Mouse (Mus musculus) CH12.LX (cell line): Measurements from ENCODE around the gene Ppm1b. TPM values are rescaled to one million over a fixed set of nuclear protein-coding genes. Genes with fewer than 3 reads are reported as not detected.

Experiments used
- DNase-seq: peaks from one replicate; pipeline ENCODE4 v3.0.0-alpha.2; 2013; ENCODE audit errors: extremely low read depth
- H3K27ac ChIP-seq: 2 replicates; pipeline ENCODE4 v1.5.1; 2012; ENCODE audit warnings: low read depth, mild to moderate bottlenecking, control low read depth, moderate library complexity; ENCODE audit not compliant: insufficient read depth
- H3K27me3 ChIP-seq: replicated peaks from 2 replicates; pipeline ENCODE3; 2012; ENCODE audit warnings: inconsistent platforms
- H3K36me3 ChIP-seq, 2 experiments: replicated peaks in 1 of 2; 2 replicates each; pipeline versions ENCODE3 to v1.6.1; 2012; ENCODE audit warnings: inconsistent platforms in 1 of 2, low read length in 1 of 2, mild to moderate bottlenecking in 1 of 2, mixed read lengths in 1 of 2, moderate library complexity in 1 of 2; ENCODE audit not compliant: control insufficient read depth in 1 of 2, insufficient read depth in 1 of 2
- H3K4me1 ChIP-seq, 2 experiments: 2 replicates each; pipeline ENCODE4 v1.6.1; 2012; ENCODE audit warnings: inconsistent platforms in 1 of 2, moderate library complexity in 1 of 2; ENCODE audit not compliant: insufficient read depth in 2 of 2, control insufficient read depth in 1 of 2
- H3K4me2 ChIP-seq: 2 replicates; pipeline ENCODE4 v1.6.1; 2012; ENCODE audit warnings: low read depth, mild to moderate bottlenecking, control low read depth; ENCODE audit not compliant: poor library complexity, insufficient read depth, severe bottlenecking
- H3K4me3 ChIP-seq, 3 experiments: fragments of 150-350 bp in 1 of 3; sonication (generic) in 1 of 3; replicated peaks in 1 of 3; 2 replicates each; pipeline versions ENCODE3 to v1.5.1; 2011 to 2012; ENCODE audit warnings: low read depth in 2 of 3, low read length in 2 of 3, mild to moderate bottlenecking in 2 of 3, moderate library complexity in 2 of 3, control low read depth in 1 of 3, improper control_type of control experiment in 1 of 3, inconsistent platforms in 1 of 3, mixed read lengths in 1 of 3; ENCODE audit not compliant: poor library complexity in 1 of 3
- H3K79me2 ChIP-seq: replicated peaks from 2 replicates; pipeline ENCODE4 v1.6.1; 2012; ENCODE audit warnings: mild to moderate bottlenecking, moderate library complexity; ENCODE audit not compliant: control insufficient read depth, poor library complexity, insufficient read depth, severe bottlenecking; ENCODE audit errors: extremely low read depth
- H3K9ac ChIP-seq: 2 replicates; pipeline ENCODE4 v1.6.1; 2012; ENCODE audit warnings: low read depth, mild to moderate bottlenecking, control low read depth, moderate library complexity; ENCODE audit not compliant: insufficient read depth
- H3K9me3 ChIP-seq: replicated peaks from 2 replicates; pipeline ENCODE3; 2012; ENCODE audit warnings: low read length, inconsistent platforms, mixed read lengths
- EP300 ChIP-seq: IDR thresholded peaks from 2 replicates; pipeline ENCODE4 v1.6.1; 2011; ENCODE audit warnings: low read length, improper control_type of control experiment
- JUN ChIP-seq: IDR thresholded peaks from 2 replicates; pipeline ENCODE4 v1.6.1; 2011; ENCODE audit warnings: low read depth, mild to moderate bottlenecking, low read length, improper control_type of control experiment, moderate library complexity; ENCODE audit not compliant: insufficient read depth
- MAFK ChIP-seq: IDR thresholded peaks from 2 replicates; pipeline ENCODE4 v1.6.1; 2011; ENCODE audit warnings: low read length, improper control_type of control experiment; ENCODE audit not compliant: insufficient replicate concordance
- MAZ ChIP-seq: IDR thresholded peaks from 2 replicates; pipeline ENCODE4 v1.6.1; 2012; ENCODE audit warnings: low read depth, mild to moderate bottlenecking, inconsistent platforms, low read length, improper control_type of control experiment, moderate library complexity
- MEF2A ChIP-seq: IDR thresholded peaks from 2 replicates; pipeline ENCODE4 v1.6.1; 2014; ENCODE audit warnings: low read depth, mild to moderate bottlenecking, inconsistent platforms, low read length, improper control_type of control experiment, borderline replicate concordance
- NELFE ChIP-seq: IDR thresholded peaks from 2 replicates; pipeline ENCODE4 v1.6.1; 2011; ENCODE audit warnings: low read depth, low read length, improper control_type of control experiment
- NRF1 ChIP-seq: IDR thresholded peaks from 2 replicates; pipeline ENCODE4 v1.6.1; 2014; ENCODE audit warnings: low read depth, mild to moderate bottlenecking, inconsistent platforms, low read length, improper control_type of control experiment, moderate library complexity
- POLR2AphosphoS2 ChIP-seq: IDR thresholded peaks from 2 replicates; pipeline ENCODE4 v1.6.1; 2011; ENCODE audit warnings: low read depth, low read length, improper control_type of control experiment
- TBP ChIP-seq: conservative IDR thresholded peaks from 2 replicates; pipeline ENCODE4 v1.6.1; 2011; ENCODE audit warnings: low read depth, low read length, improper control_type of control experiment
- ZKSCAN1 ChIP-seq: IDR thresholded peaks from 2 replicates; pipeline ENCODE4 v1.6.1; 2012; ENCODE audit warnings: low read depth, inconsistent platforms, low read length, improper control_type of control experiment, borderline replicate concordance
- dilution Hi-C: fragments of 300-500 bp; cut with MboI; formaldehyde crosslinking; loops from 2 replicates; pipeline ENCODE4 v1.14.3; 2020; ENCODE audit warnings: low sequenced_read_pairs; ENCODE audit not compliant: extremely low pct_unique_long_range_greater_than_20kb, extremely low pct_ligation_motif_present
- in situ Hi-C: fragments of 300-500 bp; cut with MboI; formaldehyde crosslinking; loops from 3 replicates; pipeline ENCODE4 v1.14.3; 2019; ENCODE audit warnings: low sequenced_read_pairs, low pct_ligation_motif_present, low pct_unique_long_range_greater_than_20kb, mixed read lengths
- polyA plus RNA-seq: library from polyadenylated mRNA; unstranded; fragments of >175 nt; gene quantifications from 2 replicates; pipeline ENCODE4 v1.2.1, GENCODE M21; 2012; ENCODE audit warnings: low read depth; ENCODE audit not compliant: insufficient read length
- total RNA-seq, 2 experiments: library from RNA; depleted of rRNA; stranded (reverse); fragments of 300-350 nt in 1 of 2; fragments of >200 nt in 1 of 2; gene quantifications; 2 replicates each; pipeline ENCODE4 v1.2.3; 2012 to 2014

Ppm1b gene
- total and polyA plus RNA-seq, 3 experiments: 37.7 to 49.6 (median 39.5) TPM

- no peak for DNase-seq
- H3K9me3 ChIP-seq: no peaks in the 10 kb centered on the region
- no peak overlapping the region for H3K4me3 ChIP-seq
- no peaks in the 10 kb centered on the region for H3K79me2 ChIP-seq
- no peak overlapping the region for H3K27ac ChIP-seq
- peaks cover 39 to 82% of the 10 kb centered on the region in 2 experiments for H3K36me3 ChIP-seq
- no peak overlapping the region for H3K9ac ChIP-seq
- dilution Hi-C loops (no loop called here), in situ Hi-C loops (no loop called here)
- no peaks in the 10 kb centered on the region for H3K27me3 ChIP-seq
- H3K4me2 ChIP-seq: no peak overlapping the region
- TF ChIP-seq MAFK (no peak), ZKSCAN1 (no peak), TBP (no peak), POLR2AphosphoS2 (no peak), JUN (no peak), NELFE (no peak), MAZ (no peak), MEF2A (no peak), EP300 (no peak), NRF1 (no peak)
- H3K4me1 ChIP-seq: no peaks in the 10 kb centered on the region
Measured at GRCm38 (mm10) chr17:85073214-85073613, 116.7 kb downstream of the Ppm1b start.

Other genes starting within 250 kb of the Ppm1b start
- gene Lrpprc, start 166.0 kb upstream of the Ppm1b start, total RNA-seq (2012; rRNA removed): 54.4 and 68.1 TPM in 2 replicates
- gene Lrpprc, start 166.0 kb upstream of the Ppm1b start, total RNA-seq (2014; rRNA removed): 65.9 and 73.1 TPM in 2 replicates
- 61.4 and 73.8 TPM in 2 replicates for gene Lrpprc, start 166.0 kb upstream of the Ppm1b start, polyA plus RNA-seq
- gene Slc3a1, start 71.6 kb downstream of the Ppm1b start, total RNA-seq (2012; rRNA removed): 0.04 TPM in 1 of 2 replicates, not detected in the other
- gene Slc3a1, start 71.6 kb downstream of the Ppm1b start, total RNA-seq (2014; rRNA removed): not detected in 2 replicates
- gene Slc3a1, start 71.6 kb downstream of the Ppm1b start, polyA plus RNA-seq: not detected in 2 replicates
- 8.4 and 8.5 TPM in 2 replicates for gene Prepl, start 133.5 kb downstream of the Ppm1b start, total RNA-seq (2012; rRNA removed)
- 6.0 and 7.0 TPM in 2 replicates for gene Prepl, start 133.5 kb downstream of the Ppm1b start, total RNA-seq (2014; rRNA removed)
- 21.0 and 22.9 TPM in 2 replicates for gene Prepl, start 133.5 kb downstream of the Ppm1b start, polyA plus RNA-seq
- 1.5 and 1.6 TPM in 2 replicates for gene Camkmt, start 133.8 kb downstream of the Ppm1b start, total RNA-seq (2012; rRNA removed)
- 1.7 and 1.8 TPM in 2 replicates for gene Camkmt, start 133.8 kb downstream of the Ppm1b start, total RNA-seq (2014; rRNA removed)
- 3.5 and 4.4 TPM in 2 replicates for gene Camkmt, start 133.8 kb downstream of the Ppm1b start, polyA plus RNA-seq